Mouse (Mus musculus): ENCODE measurements around the gene Angptl8. TPM values are rescaled to one million over a fixed set of nuclear protein-coding genes. Genes with fewer than 3 reads are reported as not detected.

Angptl8 gene
- total and polyA plus RNA-seq, 2 experiments from 2014 or later: 0.48 TPM; not detected in 1

DNA sequence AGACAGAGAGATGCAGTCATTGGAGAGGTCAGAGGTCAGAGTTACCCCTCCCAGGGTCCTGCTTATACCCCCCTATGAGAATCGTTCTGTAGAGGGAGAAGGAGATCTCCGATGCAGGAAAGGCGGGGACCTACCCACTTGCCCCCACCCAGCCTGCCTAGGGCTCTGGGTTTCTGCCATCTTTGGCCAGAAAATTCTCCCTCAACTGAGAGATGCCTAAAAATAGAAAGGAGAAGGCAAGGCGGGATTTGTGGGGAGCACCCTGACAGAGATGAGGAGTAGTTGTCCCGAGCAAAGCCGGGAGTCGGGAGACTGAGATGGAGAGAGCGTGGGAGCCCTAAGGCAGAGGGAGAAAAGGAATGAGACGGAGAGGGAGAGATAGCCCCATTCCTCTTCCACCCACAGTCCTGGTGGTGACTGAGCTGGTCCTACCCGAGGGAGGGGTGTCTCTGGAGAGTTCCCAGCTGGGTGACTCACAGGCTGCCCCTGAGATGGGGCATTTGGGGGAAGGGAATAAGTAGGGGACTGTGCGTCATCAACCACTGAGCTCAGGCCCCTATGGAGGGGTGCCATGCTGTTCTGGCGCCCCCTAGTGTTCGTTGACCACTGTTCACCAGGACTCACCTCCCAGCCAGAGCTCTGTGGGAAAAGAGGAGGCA, 31.2 kb upstream of the Angptl8 start:
- Histone ChIP-seq H3K9me3 (ENCODE audit: low read length) (no peaks in the 10 kb centered on the region), H3K4me3 (ENCODE audit: low read depth, low read length) (no peak overlapping the region), H3K36me3 (ENCODE audit: insufficient read depth, low read length) (no peaks in the 10 kb centered on the region), H3K27ac (ENCODE audit: low read depth, low read length) (no peak overlapping the region), H3K9ac (replicated peaks; ENCODE audit: low read length, poor library complexity, severe bottlenecking) (no peak overlapping the region), H3K4me2 (ENCODE audit: low read depth, low read length, poor library complexity, severe bottlenecking) (no peak overlapping the region), H3K27me3 (ENCODE audit: insufficient read depth, low read length) (no peaks in the 10 kb centered on the region), H3K4me1 (ENCODE audit: insufficient read depth, low read length) (no peaks in the 10 kb centered on the region)
- DNase-seq (ENCODE audit: low spot score): peak; percentile 77
- TF ChIP-seq CTCF (IDR thresholded peaks at IDR 0.05): peak; percentile 83
- WGBS: 45% methylated on average over 13 of the region's 13 CpGs
- peak; percentile 78 for ATAC-seq (ENCODE audit: low FRiP score)

DNA sequence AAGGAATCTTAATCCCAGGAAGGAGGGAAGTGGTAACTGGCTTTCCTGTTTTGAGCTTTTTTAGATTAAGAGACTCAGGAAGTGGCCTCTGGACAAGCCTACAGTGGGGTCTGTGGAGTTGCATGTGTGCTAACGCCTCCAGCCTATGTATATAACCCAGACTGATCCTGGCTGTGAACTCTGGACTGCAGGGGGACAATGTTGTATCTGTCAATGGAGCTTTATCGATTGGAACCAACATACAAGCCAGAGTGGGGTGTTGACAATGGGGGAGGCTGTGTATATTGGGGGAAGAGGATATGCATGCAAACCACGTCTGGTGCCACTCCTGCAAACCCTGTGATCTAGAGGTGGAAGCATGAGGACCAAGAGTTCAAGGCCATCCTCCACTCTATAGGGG, 28.9 kb upstream of the Angptl8 start:
- Histone ChIP-seq H3K9me3 (ENCODE audit: low read length) (no peaks in the 10 kb centered on the region), H3K36me3 (ENCODE audit: insufficient read depth, low read length) (no peaks in the 10 kb centered on the region), H3K4me3 (ENCODE audit: low read depth, low read length) (no peak overlapping the region), H3K4me2 (ENCODE audit: low read depth, low read length, poor library complexity, severe bottlenecking) (no peak overlapping the region), H3K9ac (replicated peaks; ENCODE audit: low read length, poor library complexity, severe bottlenecking) (no peak overlapping the region), H3K27me3 (ENCODE audit: insufficient read depth, low read length) (no peaks in the 10 kb centered on the region), H3K4me1 (ENCODE audit: insufficient read depth, low read length) (no peaks in the 10 kb centered on the region), H3K27ac (ENCODE audit: low read depth, low read length) (no peak overlapping the region)
- DNase-seq (ENCODE audit: low spot score) (no peak), ATAC-seq (ENCODE audit: low FRiP score) (no peak)
- 68% methylated on average over 3 of the region's 3 CpGs for WGBS
- no peak for TF ChIP-seq CTCF (IDR thresholded peaks at IDR 0.05)

DNA sequence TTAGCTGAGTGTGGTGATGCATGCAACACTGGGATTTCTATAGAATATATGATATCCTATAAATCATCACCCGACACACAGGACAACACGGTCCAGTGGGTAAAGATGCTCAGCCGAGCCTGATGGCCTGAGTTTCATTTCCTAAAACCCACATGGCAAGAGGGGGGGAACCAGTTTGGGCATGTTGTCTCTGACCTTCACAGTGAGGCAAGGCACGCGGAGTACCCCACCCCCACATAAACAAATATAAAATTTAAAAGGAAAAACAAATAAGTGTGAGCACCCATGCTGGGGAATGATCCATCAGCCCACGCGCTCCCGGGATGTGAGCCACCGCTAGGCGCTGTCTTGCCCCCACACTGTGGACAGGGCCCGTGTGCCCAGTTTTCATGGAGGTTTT, 28.3 kb upstream of the Angptl8 start:
- no peak overlapping the region for H3K27ac ChIP-seq (ENCODE audit: low read depth, low read length)
- H3K4me1 ChIP-seq (ENCODE audit: insufficient read depth, low read length): no peaks in the 10 kb centered on the region
- H3K4me3 ChIP-seq (ENCODE audit: low read depth, low read length): no peak overlapping the region
- no peak for TF ChIP-seq CTCF (IDR thresholded peaks at IDR 0.05)
- H3K9ac ChIP-seq (replicated peaks; ENCODE audit: low read length, poor library complexity, severe bottlenecking): no peak overlapping the region
- no peaks in the 10 kb centered on the region for H3K36me3 ChIP-seq (ENCODE audit: insufficient read depth, low read length)
- H3K9me3 ChIP-seq (ENCODE audit: low read length): no peaks in the 10 kb centered on the region
- 83% methylated on average over 11 of the region's 11 CpGs for WGBS
- ATAC-seq (ENCODE audit: low FRiP score) (no peak), DNase-seq (ENCODE audit: low spot score) (no peak)
- H3K27me3 ChIP-seq (ENCODE audit: insufficient read depth, low read length): no peaks in the 10 kb centered on the region
- H3K4me2 ChIP-seq (ENCODE audit: low read depth, low read length, poor library complexity, severe bottlenecking): no peak overlapping the region

- ATAC-seq (ENCODE audit: low FRiP score) (no peak), DNase-seq (ENCODE audit: low spot score) (no peak)
- H3K27me3 ChIP-seq (ENCODE audit: insufficient read depth, low read length): no peaks in the 10 kb centered on the region
- H3K4me2 ChIP-seq (ENCODE audit: low read depth, low read length, poor library complexity, severe bottlenecking): no peak overlapping the region
- 63% methylated on average over 3 of the region's 3 CpGs for WGBS
- no peaks in the 10 kb centered on the region for H3K9me3 ChIP-seq (ENCODE audit: low read length)
- H3K9ac ChIP-seq (replicated peaks; ENCODE audit: low read length, poor library complexity, severe bottlenecking): no peak overlapping the region
- no peak overlapping the region for H3K27ac ChIP-seq (ENCODE audit: low read depth, low read length)
- no peak overlapping the region for H3K4me3 ChIP-seq (ENCODE audit: low read depth, low read length)
- TF ChIP-seq CTCF (IDR thresholded peaks at IDR 0.05): peak; percentile 51
- H3K36me3 ChIP-seq (ENCODE audit: insufficient read depth, low read length): no peaks in the 10 kb centered on the region
- H3K4me1 ChIP-seq (ENCODE audit: insufficient read depth, low read length): no peaks in the 10 kb centered on the region
Measured at GRCm38 (mm10) chr9:21808561-21808960, 26.7 kb upstream of the Angptl8 start.

- Histone ChIP-seq H3K27ac (ENCODE audit: low read depth, low read length) (no peak overlapping the region), H3K27me3 (ENCODE audit: insufficient read depth, low read length) (no peaks in the 10 kb centered on the region), H3K9ac (replicated peaks; ENCODE audit: low read length, poor library complexity, severe bottlenecking) (no peak overlapping the region), H3K4me2 (ENCODE audit: low read depth, low read length, poor library complexity, severe bottlenecking) (no peak overlapping the region), H3K36me3 (ENCODE audit: insufficient read depth, low read length) (no peaks in the 10 kb centered on the region), H3K4me1 (ENCODE audit: insufficient read depth, low read length) (no peaks in the 10 kb centered on the region), H3K4me3 (ENCODE audit: low read depth, low read length) (no peak overlapping the region), H3K9me3 (ENCODE audit: low read length) (no peaks in the 10 kb centered on the region)
- 88% methylated on average over 5 of the region's 5 CpGs for WGBS
- no peak for DNase-seq (ENCODE audit: low spot score)
- ATAC-seq (ENCODE audit: low FRiP score): no peak
- TF ChIP-seq CTCF (IDR thresholded peaks at IDR 0.05): no peak
Measured at GRCm38 (mm10) chr9:21811170-21811569, 24.1 kb upstream of the Angptl8 start.

DNA sequence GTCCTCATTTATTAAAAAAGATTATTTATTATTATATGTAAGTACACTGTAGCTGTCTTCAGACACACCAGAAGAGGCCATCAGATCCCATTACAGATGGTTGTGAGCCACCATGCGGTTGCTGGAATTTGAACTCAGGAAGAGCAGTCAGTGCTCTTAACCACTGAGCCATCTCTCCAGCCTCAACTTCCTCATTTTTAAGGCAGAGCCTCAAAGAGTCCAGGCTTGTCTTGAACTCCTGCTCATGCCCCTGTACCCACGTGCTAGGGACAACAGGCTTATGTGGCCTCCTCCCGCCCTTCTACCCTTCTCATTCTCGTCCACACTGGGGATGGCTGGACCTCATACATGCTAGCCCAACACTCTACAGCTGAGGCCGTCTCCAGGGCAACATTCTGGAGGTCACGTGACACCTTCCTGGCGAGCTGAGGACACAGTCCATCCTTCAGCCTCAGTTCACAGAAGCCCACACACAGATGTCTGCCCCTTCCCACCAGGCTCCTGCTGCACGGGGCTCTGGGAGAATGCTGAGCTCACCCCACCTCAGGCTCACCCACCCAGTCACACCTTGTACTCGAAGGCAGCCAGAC, 18.5 kb upstream of the Angptl8 start:
- H3K4me2 ChIP-seq (ENCODE audit: low read depth, low read length, poor library complexity, severe bottlenecking): no peak overlapping the region
- H3K4me3 ChIP-seq (ENCODE audit: low read depth, low read length): no peak overlapping the region
- no peak for DNase-seq (ENCODE audit: low spot score)
- H3K9me3 ChIP-seq (ENCODE audit: low read length): no peaks in the 10 kb centered on the region
- no peak for TF ChIP-seq CTCF (IDR thresholded peaks at IDR 0.05)
- H3K27ac ChIP-seq (ENCODE audit: low read depth, low read length): no peak overlapping the region
- no peaks in the 10 kb centered on the region for H3K4me1 ChIP-seq (ENCODE audit: insufficient read depth, low read length)
- no peak overlapping the region for H3K9ac ChIP-seq (replicated peaks; ENCODE audit: low read length, poor library complexity, severe bottlenecking)
- ATAC-seq (ENCODE audit: low FRiP score): no peak
- 67% methylated on average over 9 of the region's 9 CpGs for WGBS
- no peaks in the 10 kb centered on the region for H3K36me3 ChIP-seq (ENCODE audit: insufficient read depth, low read length)
- H3K27me3 ChIP-seq (ENCODE audit: insufficient read depth, low read length): no peaks in the 10 kb centered on the region

Data from midbrain, postnatal 0 days (tissue).